Mouse (Mus musculus): ENCODE measurements around the gene Olfr1501. TPM values are rescaled to one million over a fixed set of nuclear protein-coding genes. Genes with fewer than 3 reads are reported as not detected.
"Not testable (repeated sequence)": the region's sequence is repeated elsewhere in the genome, so short reads cannot be mapped to it uniquely, and the experiment has no call there.

The Olfr1501 gene
- polyA plus RNA-seq (2016; fragmentation: Nextera tagmentation; extraction: Ambion mirVana): not detected in 2 replicates

DNA sequence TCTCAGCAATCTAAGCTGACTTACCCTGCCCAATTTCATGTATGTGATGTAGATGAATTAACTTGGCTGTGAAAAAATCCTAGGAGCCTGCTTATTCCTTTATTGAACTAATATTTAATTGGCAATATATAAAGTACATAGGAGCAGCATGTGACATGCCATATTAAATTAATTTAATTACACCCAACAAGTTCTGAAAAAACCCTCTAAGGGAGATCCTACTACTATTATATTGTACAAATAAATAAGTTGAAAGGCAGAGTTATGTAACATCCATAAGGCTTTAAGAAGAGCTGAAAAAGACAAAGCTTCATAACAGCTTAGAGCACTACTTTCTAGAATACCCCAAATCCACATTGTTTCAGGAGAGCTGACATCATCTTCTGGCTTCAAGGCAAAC, at the start of gene Olfr1501:
Gene Olfr1501 (minus strand): TSS at position 101 of the 400 bp plus-strand sequence.
- H3K27ac ChIP-seq; H3K9me3 ChIP-seq; H3K4me1 ChIP-seq; DNase-seq (ENCODE audit: low spot score); H3K4me3 ChIP-seq; H3K27me3 ChIP-seq (ENCODE audit: insufficient read depth, poor library complexity, severe bottlenecking); H3K36me3 ChIP-seq: not testable (repeated sequence)

DNA sequence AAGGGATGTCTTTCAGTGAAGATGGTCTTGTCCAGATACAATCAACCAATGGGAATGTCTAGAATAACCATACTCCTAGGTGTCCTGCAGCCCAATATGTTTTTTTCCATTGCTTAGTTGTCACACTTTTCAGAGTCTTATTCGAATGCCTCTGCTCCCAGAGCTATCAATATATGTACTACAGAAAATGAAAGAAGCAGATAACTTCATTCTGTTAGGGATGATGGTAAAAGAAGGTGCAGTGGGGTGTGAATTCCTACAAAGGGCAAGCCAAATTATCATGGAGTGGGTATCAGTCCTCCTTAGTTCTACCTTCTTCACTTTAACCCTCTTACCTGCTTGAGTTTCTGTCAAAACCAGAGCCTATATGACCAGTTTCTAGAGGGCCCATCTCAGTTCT, 47.3 kb upstream of the Olfr1501 start, which contains the start of gene Olfr1504:
Gene Olfr1504 (minus strand): TSS at position 101 of the 400 bp plus-strand sequence.
- H3K9me3 ChIP-seq: no peaks in the 10 kb centered on the region
- no peaks in the 10 kb centered on the region for H3K27me3 ChIP-seq (ENCODE audit: insufficient read depth, poor library complexity, severe bottlenecking)
- DNase-seq (ENCODE audit: low spot score): no peak
- H3K27ac ChIP-seq: no peak within 1 kb of the TSS
- no peaks in the 10 kb centered on the region for H3K36me3 ChIP-seq
- H3K4me1 ChIP-seq: no peaks in the 10 kb centered on the region
- WGBS: 56% methylated on average over 1 of the region's 1 CpGs
- H3K4me3 ChIP-seq: no peak within 1 kb of the TSS

DNA sequence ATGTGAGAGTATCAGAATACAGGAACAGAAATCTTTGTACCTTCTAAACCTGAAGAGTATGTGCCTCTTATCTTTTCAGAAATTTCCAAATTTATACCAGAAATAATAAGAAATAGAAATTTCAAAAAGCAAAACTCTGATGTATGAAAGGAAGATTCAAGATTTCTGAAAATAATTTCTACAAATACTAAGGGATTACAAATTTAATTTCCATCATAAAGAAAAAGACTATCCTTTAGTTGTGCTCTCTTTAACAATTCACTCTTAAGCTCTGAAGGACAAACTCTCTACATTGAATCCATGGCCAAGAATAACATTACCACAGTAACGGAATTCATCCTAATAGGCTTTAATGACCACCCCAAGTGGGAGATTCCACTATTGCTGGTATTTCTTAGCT, 11.0 kb upstream of the Olfr1501 start, which contains the start of gene Olfr1502:
Gene Olfr1502 (plus strand): TSS at position 301 of the 400 bp plus-strand sequence.
- no peaks in the 10 kb centered on the region for H3K36me3 ChIP-seq
- 74% methylated on average over 1 of the region's 1 CpGs for WGBS
- DNase-seq (ENCODE audit: low spot score): no peak
- no peaks in the 10 kb centered on the region for H3K9me3 ChIP-seq
- H3K27me3 ChIP-seq (ENCODE audit: insufficient read depth, poor library complexity, severe bottlenecking): no peaks in the 10 kb centered on the region
- no peak within 1 kb of the TSS for H3K4me3 ChIP-seq
- no peaks in the 10 kb centered on the region for H3K4me1 ChIP-seq
- H3K27ac ChIP-seq: no peak within 1 kb of the TSS

DNA sequence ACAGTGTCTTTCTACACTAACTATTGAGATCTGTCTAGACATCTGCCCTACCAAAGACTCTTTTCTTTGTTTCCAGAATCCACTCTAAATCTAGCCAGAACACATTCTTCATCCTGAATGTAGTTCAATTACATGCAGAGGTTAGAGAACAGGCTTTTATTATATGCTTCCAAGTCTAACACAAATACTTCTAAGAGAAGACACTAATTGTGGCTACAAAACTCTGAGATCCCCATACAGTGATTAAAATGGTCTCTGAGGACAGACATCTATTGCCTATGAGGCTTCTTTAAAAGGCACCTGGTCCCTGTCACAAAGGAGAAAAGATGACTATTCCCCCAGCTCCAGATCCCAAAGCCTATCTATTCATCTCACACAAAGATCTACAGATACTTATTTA, 20.1 kb downstream of the Olfr1501 start, which contains the start of gene Olfr1500:
Gene Olfr1500 (minus strand): TSS at position 101 of the 400 bp plus-strand sequence.
- H3K4me3 ChIP-seq: no peak within 1 kb of the TSS
- H3K36me3 ChIP-seq: no peaks in the 10 kb centered on the region
- H3K4me1 ChIP-seq: no peaks in the 10 kb centered on the region
- no peaks in the 10 kb centered on the region for H3K27me3 ChIP-seq (ENCODE audit: insufficient read depth, poor library complexity, severe bottlenecking)
- no peak for DNase-seq (ENCODE audit: low spot score)
- H3K9me3 ChIP-seq: no peaks in the 10 kb centered on the region
- H3K27ac ChIP-seq: no peak within 1 kb of the TSS

DNA sequence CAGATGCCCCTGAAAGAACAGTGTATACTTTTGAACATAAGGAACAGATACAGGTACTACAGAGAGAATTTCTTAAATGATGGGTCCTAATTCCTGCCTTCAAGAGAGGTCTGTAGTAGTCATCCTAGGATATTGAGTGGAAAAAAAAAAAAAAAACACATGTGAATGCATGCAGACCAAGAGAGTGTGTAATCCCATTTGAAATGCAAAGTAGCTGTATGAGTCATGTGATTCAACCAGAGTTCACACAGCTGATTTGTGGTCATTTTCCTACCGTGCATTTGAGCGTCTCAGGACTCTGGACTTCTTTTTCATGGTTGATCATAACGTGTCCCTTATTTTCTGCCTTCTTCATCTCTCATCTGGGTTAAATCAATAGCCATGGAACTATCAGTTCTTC, 22.0 kb downstream of the Olfr1501 start:
- no peak for DNase-seq (ENCODE audit: low spot score)

DNA sequence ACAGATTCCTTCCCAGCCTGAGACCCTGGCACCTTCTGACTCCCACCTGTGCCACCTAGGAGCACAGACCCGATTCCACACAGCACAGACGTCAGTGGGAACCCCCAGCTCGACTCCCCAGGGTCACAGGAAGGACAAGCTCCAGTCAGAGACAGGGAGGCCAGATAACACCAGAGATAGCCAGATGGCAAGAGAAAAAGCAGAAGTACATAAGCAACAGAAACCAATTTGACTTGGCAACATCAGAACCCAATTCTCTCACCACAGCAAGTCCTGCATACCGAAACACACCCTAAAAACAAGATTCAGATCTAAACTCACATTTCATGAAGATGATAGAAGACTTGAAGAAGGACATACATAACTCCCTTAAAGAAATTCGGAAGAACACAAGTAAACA, 29.6 kb downstream of the Olfr1501 start:
- no peak overlapping the region for H3K4me3 ChIP-seq
- H3K27me3 ChIP-seq (ENCODE audit: insufficient read depth, poor library complexity, severe bottlenecking): no peaks in the 10 kb centered on the region
- no peak overlapping the region for H3K27ac ChIP-seq
- 50% methylated on average over 5 of the region's 5 CpGs for WGBS
- DNase-seq (ENCODE audit: low spot score): no peak
- H3K9me3 ChIP-seq: no peaks in the 10 kb centered on the region
- H3K36me3 ChIP-seq: no peaks in the 10 kb centered on the region
- no peaks in the 10 kb centered on the region for H3K4me1 ChIP-seq

More for the DNA sequence above, 22.0 kb downstream of the Olfr1501 start:
- Histone ChIP-seq H3K4me1 (no peaks in the 10 kb centered on the region), H3K27ac (no peak overlapping the region), H3K36me3 (no peaks in the 10 kb centered on the region), H3K27me3 (ENCODE audit: insufficient read depth, poor library complexity, severe bottlenecking) (no peaks in the 10 kb centered on the region), H3K9me3 (no peaks in the 10 kb centered on the region), H3K4me3 (no peak overlapping the region)
- WGBS: 85% methylated on average over 3 of the region's 3 CpGs

DNA sequence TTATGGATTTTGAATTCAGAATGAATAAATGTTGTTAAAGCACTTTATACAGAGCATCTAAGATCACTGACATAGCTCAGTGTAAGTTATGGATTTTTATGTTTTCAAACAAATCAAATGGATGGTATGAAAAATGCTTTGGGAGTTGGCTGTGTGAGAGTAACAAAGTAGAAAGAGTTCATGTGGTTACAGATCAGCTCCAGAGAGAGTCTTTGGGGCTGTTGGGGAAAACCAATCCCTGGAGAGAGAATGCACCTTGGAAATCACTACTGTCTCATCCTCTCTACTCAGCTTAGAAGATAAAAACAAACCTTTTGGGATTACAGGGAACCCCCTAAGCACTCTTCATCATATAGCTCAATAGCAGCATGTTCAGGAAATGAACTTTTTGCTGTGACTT, 31.1 kb downstream of the Olfr1501 start, which contains the start of gene Olfr1499:
Gene Olfr1499 (minus strand): TSS at position 101 of the 400 bp plus-strand sequence.
- Histone ChIP-seq H3K4me3 (no peak within 1 kb of the TSS), H3K9me3 (no peaks in the 10 kb centered on the region), H3K27me3 (ENCODE audit: insufficient read depth, poor library complexity, severe bottlenecking) (no peaks in the 10 kb centered on the region), H3K36me3 (no peaks in the 10 kb centered on the region), H3K27ac (no peak within 1 kb of the TSS), H3K4me1 (no peaks in the 10 kb centered on the region)
- no peak for DNase-seq (ENCODE audit: low spot score)

DNA sequence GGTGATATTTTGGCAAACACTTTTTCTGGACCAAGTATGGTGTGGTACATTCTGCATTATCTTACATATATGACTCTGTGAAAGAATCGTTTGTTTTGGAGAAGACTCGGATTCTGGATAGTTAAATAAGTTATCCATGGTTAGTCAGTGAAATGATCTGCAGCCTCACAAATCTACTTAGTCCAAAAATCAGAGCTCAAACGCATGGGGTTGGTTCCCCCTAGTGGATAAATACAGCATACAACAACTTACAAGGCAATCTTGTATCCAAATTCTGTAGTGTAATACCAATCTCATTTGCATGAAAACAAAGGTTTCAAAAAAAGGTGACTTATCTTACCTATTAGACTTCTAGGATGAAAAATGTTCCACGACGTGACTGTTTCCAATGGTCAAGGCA, 31.7 kb downstream of the Olfr1501 start:
- Histone ChIP-seq H3K27me3 (ENCODE audit: insufficient read depth, poor library complexity, severe bottlenecking) (no peaks in the 10 kb centered on the region), H3K4me1 (no peaks in the 10 kb centered on the region), H3K27ac (no peak overlapping the region), H3K36me3 (no peaks in the 10 kb centered on the region), H3K4me3 (no peak overlapping the region), H3K9me3 (no peaks in the 10 kb centered on the region)
- WGBS: 25% methylated on average over 5 of the region's 5 CpGs
- DNase-seq (ENCODE audit: low spot score): no peak

DNA sequence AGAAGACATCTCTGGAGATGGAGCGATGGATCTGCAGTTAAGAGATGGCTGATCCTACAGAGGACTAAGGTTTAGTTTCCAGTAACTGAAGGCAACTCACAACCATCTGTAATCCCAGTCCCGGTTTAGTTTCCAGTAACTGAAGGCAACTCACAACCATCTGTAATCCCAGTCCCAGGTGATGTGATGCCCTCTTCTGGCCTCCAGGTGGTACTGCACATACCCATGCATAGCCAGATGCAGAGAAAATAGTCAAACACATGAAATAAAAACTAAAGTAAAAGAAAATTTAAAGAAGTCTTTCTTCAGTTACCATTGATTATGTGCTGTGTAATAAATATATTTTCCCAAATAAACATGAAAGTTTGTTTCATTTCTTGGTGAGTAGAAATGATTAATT, 37.7 kb downstream of the Olfr1501 start:
- Histone ChIP-seq H3K4me1 (no peaks in the 10 kb centered on the region), H3K27me3 (ENCODE audit: insufficient read depth, poor library complexity, severe bottlenecking) (no peaks in the 10 kb centered on the region), H3K9me3 (no peaks in the 10 kb centered on the region), H3K36me3 (no peaks in the 10 kb centered on the region), H3K27ac (no peak overlapping the region), H3K4me3 (no peak overlapping the region)
- DNase-seq (ENCODE audit: low spot score): no peak
- WGBS: 53% methylated on average over 2 of the region's 2 CpGs

DNA sequence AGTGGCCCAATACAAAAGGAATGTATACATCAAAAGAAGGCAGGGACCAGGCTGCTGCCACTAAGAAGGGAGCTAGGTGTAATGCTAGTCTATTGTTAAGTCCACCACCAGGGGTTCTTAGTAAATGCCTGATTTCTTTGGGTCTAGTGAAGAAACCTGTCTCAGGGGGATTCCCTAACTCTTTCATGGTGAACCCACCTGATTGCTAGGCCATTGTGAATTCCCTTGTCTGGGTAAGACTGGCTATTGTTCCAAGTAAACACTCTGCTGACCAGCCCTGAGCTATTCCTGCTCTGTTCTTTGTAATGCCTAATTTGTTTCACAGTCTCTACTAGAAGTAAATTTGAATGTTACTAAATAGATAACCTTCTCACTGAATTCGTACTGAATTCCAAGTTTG, 45.0 kb downstream of the Olfr1501 start:
- H3K27ac ChIP-seq; H3K4me1 ChIP-seq; DNase-seq (ENCODE audit: low spot score); H3K36me3 ChIP-seq; H3K9me3 ChIP-seq; H3K4me3 ChIP-seq; H3K27me3 ChIP-seq (ENCODE audit: insufficient read depth, poor library complexity, severe bottlenecking): not testable (repeated sequence)
- WGBS: 66% methylated on average over 1 of the region's 1 CpGs

DNA sequence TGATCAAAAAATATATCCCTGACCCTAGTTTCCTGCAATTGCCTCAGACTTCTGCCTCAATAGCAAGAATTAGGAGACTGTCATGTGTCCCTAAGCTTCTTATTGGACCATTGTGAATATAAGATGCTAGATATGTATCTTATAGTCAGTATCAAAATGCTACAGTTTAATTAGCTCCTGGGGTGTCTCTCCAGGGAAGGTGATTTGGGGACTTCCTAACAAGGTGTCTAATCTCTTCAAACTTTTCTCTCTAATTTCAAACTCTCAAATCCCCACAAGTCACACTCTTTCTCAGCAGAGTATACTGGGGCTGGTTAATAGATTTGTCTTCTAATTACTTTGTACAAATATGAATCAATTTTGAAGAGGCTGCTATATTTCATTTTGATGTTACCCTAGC, 52.4 kb downstream of the Olfr1501 start, which contains the start of gene Olfr1497:
Gene Olfr1497 (minus strand): TSS at position 101 of the 400 bp plus-strand sequence.
- Histone ChIP-seq H3K36me3 (no peaks in the 10 kb centered on the region), H3K27me3 (ENCODE audit: insufficient read depth, poor library complexity, severe bottlenecking) (no peaks in the 10 kb centered on the region), H3K27ac (no peak within 1 kb of the TSS), H3K4me3 (no peak within 1 kb of the TSS), H3K9me3 (no peaks in the 10 kb centered on the region), H3K4me1 (no peaks in the 10 kb centered on the region)
- DNase-seq (ENCODE audit: low spot score): no peak

Other genes with a start within 250 kb of the Olfr1501 start
- gene Olfr1487, start 233.3 kb downstream of the Olfr1501 start, polyA plus RNA-seq (2016; fragmentation: Nextera tagmentation; extraction: Ambion mirVana): not detected in 2 replicates
- not detected in 2 replicates for gene Olfr1489, start 219.1 kb downstream of the Olfr1501 start, polyA plus RNA-seq (2016; fragmentation: Nextera tagmentation; extraction: Ambion mirVana)
- gene Olfr1490, start 199.6 kb downstream of the Olfr1501 start, polyA plus RNA-seq (2016; fragmentation: Nextera tagmentation; extraction: Ambion mirVana): not detected in 2 replicates
- not detected in 2 replicates for gene Olfr1491, start 153.4 kb downstream of the Olfr1501 start, polyA plus RNA-seq (2016; fragmentation: Nextera tagmentation; extraction: Ambion mirVana)
- not detected in 2 replicates for gene Olfr1493-ps1, start 127.4 kb downstream of the Olfr1501 start, polyA plus RNA-seq (2016; fragmentation: Nextera tagmentation; extraction: Ambion mirVana)
- not detected in 2 replicates for gene Olfr1494, start 111.0 kb downstream of the Olfr1501 start, polyA plus RNA-seq (2016; fragmentation: Nextera tagmentation; extraction: Ambion mirVana)
- gene Olfr1495, start 86.1 kb downstream of the Olfr1501 start, polyA plus RNA-seq (2016; fragmentation: Nextera tagmentation; extraction: Ambion mirVana): not detected in 2 replicates
- not detected in 2 replicates for gene Olfr1496, start 72.8 kb downstream of the Olfr1501 start, polyA plus RNA-seq (2016; fragmentation: Nextera tagmentation; extraction: Ambion mirVana)
- gene Olfr1497, start 52.5 kb downstream of the Olfr1501 start, polyA plus RNA-seq (2016; fragmentation: Nextera tagmentation; extraction: Ambion mirVana): not detected in 2 replicates
- not detected in 2 replicates for gene Olfr1499, start 31.2 kb downstream of the Olfr1501 start, polyA plus RNA-seq (2016; fragmentation: Nextera tagmentation; extraction: Ambion mirVana)
- not detected in 2 replicates for gene Olfr1500, start 20.2 kb downstream of the Olfr1501 start, polyA plus RNA-seq (2016; fragmentation: Nextera tagmentation; extraction: Ambion mirVana)
- not detected in 2 replicates for gene Olfr1502, start 11.1 kb upstream of the Olfr1501 start, polyA plus RNA-seq (2016; fragmentation: Nextera tagmentation; extraction: Ambion mirVana)
- not detected in 2 replicates for gene Olfr1504, start 47.2 kb upstream of the Olfr1501 start, polyA plus RNA-seq (2016; fragmentation: Nextera tagmentation; extraction: Ambion mirVana)
- not detected in 2 replicates for gene Olfr1505, start 62.8 kb upstream of the Olfr1501 start, polyA plus RNA-seq (2016; fragmentation: Nextera tagmentation; extraction: Ambion mirVana)

Measured in heart, embryonic 10.5 days (tissue).